Mouse (Mus musculus) cerebellum, adult 9-11 months (tissue): ENCODE data around the gene Thsd7a.
A peak's percentile ranks its signal among the peaks of the same experiment; 100 is the strongest.

ENCODE experiments used
- DNase-seq: peaks from one replicate; pipeline ENCODE4 v3.0.0; 2022

The Thsd7a gene

GRCm38 (mm10) chr6:12748787-12749530 is at the start of gene Thsd7a:
TSS of gene Thsd7a (minus strand) at chr6:12749410.
- DNase-seq = peak; percentile 28

DNA sequence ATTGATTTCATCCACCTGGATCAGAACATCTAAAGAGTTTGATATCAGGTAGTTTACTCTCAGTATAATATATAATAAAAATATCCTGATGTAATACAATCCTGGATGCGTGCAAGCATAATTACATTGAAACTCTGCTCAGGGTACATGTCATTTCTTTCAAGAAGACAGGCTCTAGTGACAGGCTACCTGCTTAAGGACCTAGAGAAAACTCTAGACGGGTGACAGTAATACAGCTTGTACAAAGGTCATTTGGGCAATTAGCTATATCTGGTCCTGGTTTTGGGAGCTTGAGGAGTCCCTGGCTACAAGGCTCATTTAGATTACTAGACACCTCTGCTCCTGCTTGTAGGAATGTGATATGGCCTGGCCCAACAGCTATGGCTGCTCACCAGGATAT is 37.9 kb upstream of the Thsd7a start:
- no peak for DNase-seq

- DNase-seq = no peak
Measured at GRCm38 (mm10) chr6:12786378-12786982, 37.3 kb upstream of the Thsd7a start.

- no peak for DNase-seq
Measured at GRCm38 (mm10) chr6:12784918-12785618, 35.9 kb upstream of the Thsd7a start.

DNA sequence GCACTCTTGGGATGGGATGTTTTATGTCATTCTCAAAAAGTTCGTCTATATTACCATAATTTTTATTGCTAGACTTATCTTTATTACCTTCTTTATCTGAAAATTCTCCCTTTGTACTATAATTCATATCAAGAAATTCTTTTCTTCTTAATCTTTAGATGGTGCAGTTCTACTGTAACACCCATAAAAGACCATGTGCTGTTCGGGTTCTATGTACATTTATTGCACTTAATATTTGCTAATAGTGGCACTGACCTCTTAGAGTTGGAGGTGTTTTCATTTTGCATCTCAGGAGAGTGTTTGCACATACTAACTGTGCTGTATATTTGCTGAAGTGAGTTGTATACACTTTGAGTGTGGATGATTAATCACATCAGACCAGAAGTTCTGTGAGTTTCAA is 23.6 kb upstream of the Thsd7a start:
- no peak for DNase-seq

- no peak for DNase-seq
Measured at GRCm38 (mm10) chr6:12765191-12765590, 16.0 kb upstream of the Thsd7a start.

- no peak for DNase-seq
Measured at GRCm38 (mm10) chr6:12764606-12765005, 15.4 kb upstream of the Thsd7a start.

DNA sequence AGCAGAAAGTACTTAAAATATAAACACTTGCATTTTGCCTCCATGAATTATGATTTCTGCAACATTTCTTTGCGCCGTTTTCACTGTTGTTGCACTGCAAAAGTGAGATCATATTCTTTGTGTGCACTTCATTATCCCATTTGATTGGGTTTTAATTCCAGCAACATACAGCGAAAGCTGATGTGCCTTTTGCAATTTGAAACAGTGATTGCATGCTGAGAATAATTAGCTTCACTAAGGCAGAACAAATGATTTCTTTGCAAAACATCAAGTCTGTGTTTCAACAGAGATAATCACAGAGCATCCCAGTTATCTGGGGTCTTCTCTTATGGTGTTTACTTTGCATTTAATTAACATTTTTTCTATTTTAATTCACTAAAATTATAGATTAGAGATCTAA is 14.6 kb upstream of the Thsd7a start:
- DNase-seq = no peak

- no peak for DNase-seq
Measured at GRCm38 (mm10) chr6:12759328-12760193, 10.4 kb upstream of the Thsd7a start.

DNA sequence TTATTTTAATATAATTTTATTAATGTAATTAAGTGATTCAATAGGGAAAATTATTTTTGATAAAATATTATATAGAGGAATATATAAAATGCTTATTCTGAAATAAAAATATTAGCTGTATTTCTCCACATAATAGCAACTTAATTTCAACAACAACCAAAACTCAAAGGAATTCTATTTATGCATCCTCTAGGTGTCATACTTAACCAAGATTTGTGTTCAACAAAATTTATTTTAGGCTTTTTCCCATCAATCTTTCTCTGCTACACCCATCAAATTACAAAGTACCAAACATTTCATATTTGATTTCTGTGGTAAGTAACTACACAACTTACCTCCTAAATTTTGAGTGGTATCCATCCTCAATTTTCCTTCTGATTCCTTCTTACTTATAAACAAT is 3.1 kb upstream of the Thsd7a start:
- DNase-seq = no peak

DNA sequence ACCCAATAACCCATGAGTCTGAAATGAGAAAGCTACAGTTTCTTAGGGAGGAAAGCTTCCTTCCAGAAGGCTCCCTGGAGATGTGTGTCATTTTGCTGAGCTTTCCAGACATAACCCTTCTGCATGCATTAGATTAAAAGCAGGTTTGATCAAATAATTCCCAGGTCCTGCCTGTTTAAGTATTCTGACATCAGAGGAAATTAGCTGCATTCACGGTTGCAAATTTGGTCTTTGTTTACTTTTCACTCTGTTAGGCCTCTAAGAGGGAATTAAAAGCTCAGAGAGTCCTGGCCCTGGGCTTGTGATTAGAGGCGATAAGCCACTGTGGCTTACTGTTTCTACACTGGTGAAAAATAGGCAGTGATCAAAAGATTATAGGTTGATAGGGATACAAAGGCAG is 1.2 kb upstream of the Thsd7a start:
- DNase-seq = no peak

- DNase-seq = no peak
Measured at GRCm38 (mm10) chr6:12749531-12750210, 461 bp upstream of the Thsd7a start.

DNA sequence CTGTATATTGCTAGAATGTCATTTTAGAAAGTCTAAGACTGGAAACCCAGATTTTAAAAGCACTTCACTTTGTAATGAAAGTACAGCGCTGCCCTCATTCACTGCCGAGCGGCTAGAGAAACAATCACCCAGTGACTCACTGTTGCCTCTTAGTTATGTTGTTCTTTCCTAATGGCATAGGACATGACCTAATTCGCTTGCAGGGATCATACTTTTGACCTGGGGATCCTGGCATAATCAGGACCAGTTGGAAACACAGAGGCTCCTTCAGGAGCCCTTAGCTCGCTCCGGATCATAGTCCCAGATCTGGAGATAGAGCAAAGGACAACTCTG is 790 bp downstream of the Thsd7a start:
- no peak for DNase-seq

DNA sequence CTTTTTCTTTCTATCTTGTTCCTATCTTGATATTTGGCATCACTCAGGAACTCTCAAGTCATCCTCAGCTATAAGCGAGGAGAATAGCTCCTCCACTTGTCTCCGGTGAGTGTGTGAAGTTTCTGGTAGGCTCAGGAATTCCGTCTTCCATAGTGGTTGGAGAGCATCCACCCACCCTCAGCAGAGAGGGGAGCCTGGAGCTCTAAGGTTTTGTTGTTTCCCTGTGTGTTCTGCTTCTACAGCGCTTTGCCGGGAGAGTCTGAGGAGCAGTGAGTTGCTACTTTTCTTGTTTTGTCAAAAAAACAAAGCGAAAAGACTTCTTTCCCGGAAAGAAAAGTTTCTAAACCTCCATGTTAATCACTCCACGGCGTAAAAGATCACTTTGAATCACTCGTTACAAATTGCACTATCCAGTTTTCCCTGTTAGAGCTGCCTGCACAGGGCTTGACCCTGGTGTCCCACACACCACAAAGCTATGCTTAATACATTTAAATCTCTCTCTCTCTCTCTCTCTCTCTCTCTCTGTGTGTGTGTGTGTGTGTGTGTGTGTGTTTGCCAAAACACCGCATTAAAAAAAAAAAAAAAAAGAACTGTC is 1.3 kb downstream of the Thsd7a start:
- DNase-seq = no peak

DNA sequence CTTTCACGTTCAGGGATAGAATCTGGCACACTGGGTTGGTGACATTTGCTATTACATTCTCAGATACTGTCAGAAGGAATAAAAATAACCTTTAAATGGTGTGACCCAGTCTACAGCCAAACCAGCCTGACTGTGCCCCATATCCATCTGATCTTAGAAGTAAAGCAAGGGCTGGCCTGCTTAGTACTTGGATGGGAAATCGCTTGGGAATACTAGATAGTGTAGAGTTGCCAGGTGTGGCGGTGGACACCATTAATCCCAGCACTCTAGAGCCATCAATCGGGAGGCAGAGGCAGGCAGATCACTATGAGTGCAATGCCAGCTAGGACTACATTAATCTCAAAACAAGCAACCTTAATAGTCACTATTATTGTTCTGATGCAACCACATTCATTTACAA is 6.4 kb downstream of the Thsd7a start:
- no peak for DNase-seq

- DNase-seq = no peak
Measured at GRCm38 (mm10) chr6:12733924-12734323, 15.3 kb downstream of the Thsd7a start.

- no peak for DNase-seq
Measured at GRCm38 (mm10) chr6:12716071-12716470, 33.1 kb downstream of the Thsd7a start.

GRCm38 (mm10) chr6:12712581-12712980 is 36.6 kb downstream of the Thsd7a start:
- DNase-seq = no peak

DNA sequence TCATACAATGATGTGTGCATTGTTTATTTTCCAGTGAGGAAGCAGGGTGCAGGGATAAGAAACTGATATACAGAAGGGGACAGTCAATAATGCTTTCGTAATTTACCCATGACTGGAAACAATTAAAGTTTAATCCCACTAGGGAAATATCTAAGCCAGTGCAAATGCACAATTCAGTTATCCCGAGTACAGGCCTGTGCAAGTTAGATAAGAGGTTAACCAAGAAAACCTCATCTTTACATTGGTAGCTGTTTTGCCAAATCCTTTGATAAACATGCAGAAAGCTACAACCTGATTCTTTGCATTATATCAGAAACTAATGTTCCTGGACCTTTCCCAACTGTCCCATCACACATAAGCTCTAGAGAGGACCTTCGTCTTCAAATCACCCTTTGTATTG is 46.3 kb downstream of the Thsd7a start:
- no peak for DNase-seq

DNA sequence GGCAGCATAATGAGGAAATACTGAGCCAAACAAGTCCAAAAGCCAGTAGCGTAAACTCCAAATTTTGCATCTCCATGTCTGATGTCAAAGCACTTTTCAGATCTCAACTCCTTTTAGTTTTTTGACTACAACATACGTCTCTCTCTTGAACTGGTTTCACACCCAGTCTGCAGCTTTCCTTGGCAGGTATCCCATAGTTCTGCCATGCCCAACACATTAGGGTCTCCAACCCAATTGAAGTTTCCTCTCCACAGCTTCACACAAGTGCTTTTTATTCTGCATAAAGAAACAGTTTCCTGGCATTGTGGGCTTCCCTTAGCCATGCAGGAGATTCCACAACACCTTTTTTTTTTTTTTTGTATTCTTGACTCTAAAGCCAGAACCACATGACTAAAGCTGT is 50.1 kb downstream of the Thsd7a start:
- no peak for DNase-seq

GRCm38 (mm10) chr6:12693689-12694088 is 55.5 kb downstream of the Thsd7a start:
- no peak for DNase-seq

DNA sequence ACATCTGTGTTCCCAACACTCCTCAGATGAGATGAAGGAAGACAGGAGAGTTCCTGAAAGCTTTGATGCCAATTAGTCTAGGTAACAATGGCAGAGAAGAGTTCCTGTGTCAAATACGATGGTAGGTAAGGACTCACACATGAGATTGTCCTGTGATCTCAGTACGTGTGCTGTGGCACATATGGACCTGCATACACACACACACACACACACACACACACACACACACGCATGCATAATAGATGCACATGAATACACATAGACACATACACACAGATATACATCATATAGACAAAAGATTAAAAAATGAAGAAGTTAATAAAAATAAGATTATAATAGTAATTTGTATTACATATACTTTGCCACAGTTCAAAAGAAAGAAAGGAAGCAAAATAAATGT is 56.0 kb downstream of the Thsd7a start:
- DNase-seq = no peak
